Mouse (Mus musculus) embryonic facial prominence, embryonic 10.5 days (tissue): ENCODE data around the gene Cisd2. TPM values are rescaled to one million over a fixed set of nuclear protein-coding genes. Genes with fewer than 3 reads are reported as not detected.

Experiments used
- DNase-seq: peaks from one replicate; pipeline ENCODE4 v3.0.0-alpha.2; 2017; ENCODE audit warnings: low spot score
- H3K27ac ChIP-seq: fragments of 300-500 bp; sonication (generic); replicated peaks from 2 replicates; pipeline ENCODE4 v1.5.1; 2016; ENCODE audit warnings: mild to moderate bottlenecking
- H3K27me3 ChIP-seq: fragments of 300-500 bp; sonication (generic); replicated peaks from 2 replicates; pipeline ENCODE4 v1.6.1; 2016; ENCODE audit warnings: low read depth, mild to moderate bottlenecking; ENCODE audit not compliant: poor library complexity, severe bottlenecking
- H3K36me3 ChIP-seq: fragments of 300-500 bp; sonication (generic); replicated peaks from 2 replicates; pipeline ENCODE4 v1.6.1; 2016; ENCODE audit warnings: mild to moderate bottlenecking, moderate library complexity
- H3K4me1 ChIP-seq: fragments of 300-500 bp; sonication (generic); 2 replicates; pipeline ENCODE4 v1.6.1; 2016
- H3K4me3 ChIP-seq: fragments of 300-500 bp; sonication (generic); 2 replicates; pipeline ENCODE4 v1.5.1; 2016; ENCODE audit warnings: mild to moderate bottlenecking, moderate library complexity
- H3K9me3 ChIP-seq: fragments of 300-500 bp; sonication (generic); 2 replicates; pipeline ENCODE4 v1.6.1; 2016; ENCODE audit warnings: mild to moderate bottlenecking
- WGBS: fragments of 180-500 bp; shearing (Covaris S2); methylation state at CpG from one replicate; pipeline ENCODE4 v1.1.7; 2016; 5-methylcytosine and 5-hydroxymethylcytosine counted together
- polyA plus RNA-seq: library from polyadenylated mRNA; unstranded; fragments of >200 nt; fragmentation: Nextera tagmentation; extraction: Ambion mirVana; gene quantifications from 2 replicates; pipeline ENCODE4 v1.2.1, GENCODE M21; 2016

Gene Cisd2
- 74.9 and 81.1 TPM in 2 replicates for polyA plus RNA-seq

DNA sequence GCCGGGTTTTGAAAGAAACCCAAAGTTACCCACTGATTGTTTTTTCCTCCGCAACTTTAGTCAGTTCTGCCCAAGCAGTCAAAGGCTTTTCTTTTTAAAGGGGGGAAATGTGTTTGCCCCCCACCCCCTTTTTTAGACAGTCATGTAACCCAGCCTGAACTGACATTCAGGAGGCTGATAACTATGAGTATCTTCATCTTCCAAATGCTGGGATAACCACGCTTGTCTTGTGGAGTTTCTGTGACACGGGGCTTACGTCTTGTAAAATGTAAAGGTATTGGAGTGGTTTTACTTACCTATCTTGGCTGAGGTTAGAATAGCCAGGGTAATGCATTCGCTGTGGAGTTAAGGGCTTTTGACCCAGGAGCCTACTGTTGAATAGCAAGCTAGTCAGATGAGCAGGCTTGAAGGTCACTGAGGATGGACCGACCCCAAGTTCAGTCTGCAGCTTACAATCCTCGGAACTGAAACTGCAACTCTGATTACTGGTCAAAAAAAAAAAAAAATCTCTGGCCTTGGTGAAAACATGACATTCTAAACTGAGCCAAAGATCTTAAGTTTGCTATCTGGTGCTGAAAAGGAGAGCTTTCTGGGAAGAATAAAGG, at the start of gene Cisd2:
Gene Cisd2, minus strand, starts transcription at position 318 of the 605 bp plus-strand sequence.
- H3K27ac ChIP-seq = peak within 1 kb of the TSS; percentile 98
- DNase-seq = no peak
- H3K4me3 ChIP-seq = peak within 1 kb of the TSS; percentile 79
- H3K4me1 ChIP-seq = peaks cover 24% of the 10 kb centered on the region
- H3K9me3 ChIP-seq = no peaks in the 10 kb centered on the region
- 7% methylated on average over 8 of the region's 8 CpGs for WGBS
- H3K27me3 ChIP-seq = no peaks in the 10 kb centered on the region
- peaks cover 4% of the 10 kb centered on the region; the same call in 1 of the 2 replicates for H3K36me3 ChIP-seq

DNA sequence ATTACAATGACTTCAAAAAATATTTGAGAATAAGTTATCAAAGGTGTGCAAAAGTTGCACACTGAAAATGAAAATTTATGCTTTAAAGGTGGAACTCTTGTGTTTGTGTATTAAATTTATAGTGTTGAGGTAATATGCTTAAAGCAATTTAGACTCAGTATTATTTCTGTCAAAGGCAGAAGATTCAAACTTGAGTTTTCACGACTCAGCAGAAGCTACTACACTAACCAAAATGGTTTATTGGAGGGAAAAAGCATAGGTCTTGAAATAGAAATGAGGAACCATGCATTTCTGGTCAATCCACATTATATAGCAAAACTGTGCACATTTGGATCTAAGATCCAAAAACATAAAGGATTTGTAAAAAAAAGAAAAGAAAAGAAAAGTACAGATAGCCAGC, 47.1 kb upstream of the Cisd2 start:
- H3K27me3 ChIP-seq = no peaks in the 10 kb centered on the region
- H3K36me3 ChIP-seq = peaks cover 17% of the 10 kb centered on the region
- H3K9me3 ChIP-seq = no peaks in the 10 kb centered on the region
- 83% methylated on average over 1 of the region's 1 CpGs for WGBS
- no peak for DNase-seq
- no peaks in the 10 kb centered on the region for H3K4me1 ChIP-seq
- H3K4me3 ChIP-seq = no peak overlapping the region
- H3K27ac ChIP-seq = no peak overlapping the region

DNA sequence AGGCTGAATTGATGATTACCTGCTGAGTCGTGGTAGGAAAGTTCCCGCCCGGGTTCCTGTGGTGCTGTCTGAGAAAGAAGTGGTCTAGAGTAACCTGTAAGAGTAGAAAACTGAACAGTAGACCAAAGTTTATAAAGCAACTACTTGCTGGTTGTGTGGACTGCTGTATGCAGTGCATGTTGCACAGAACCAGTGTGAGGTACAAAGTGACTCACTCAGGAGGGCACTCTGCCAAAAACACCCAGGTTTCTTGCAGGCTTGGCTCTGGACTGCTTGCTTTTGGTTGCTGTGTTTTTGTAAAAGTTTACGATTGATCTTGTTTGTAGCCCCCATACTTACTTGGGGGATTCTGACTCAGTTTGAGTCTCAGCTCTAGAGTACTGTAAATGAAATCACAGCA, 46.2 kb upstream of the Cisd2 start:
- H3K27ac ChIP-seq = no peak overlapping the region
- 52% methylated on average over 4 of the region's 4 CpGs for WGBS
- peaks cover 23% of the 10 kb centered on the region for H3K36me3 ChIP-seq

DNA sequence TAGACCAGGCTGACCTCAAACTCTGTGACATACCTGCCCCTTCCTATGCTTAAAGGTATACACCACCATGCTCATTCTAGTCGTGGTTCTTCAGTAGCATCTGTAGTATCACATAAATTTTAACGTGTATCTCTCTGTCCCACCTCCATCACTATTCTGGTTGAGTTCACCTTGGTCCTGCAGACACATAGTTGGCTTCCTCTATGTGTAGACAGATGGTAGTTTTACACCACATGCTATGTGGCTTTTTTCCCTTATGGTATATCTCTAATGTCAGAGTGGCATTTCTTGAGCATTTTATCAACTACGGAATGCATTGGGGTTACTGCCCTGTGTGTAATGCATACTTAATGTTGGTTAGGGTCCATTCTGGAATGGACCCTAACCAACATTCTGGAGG, 45.4 kb upstream of the Cisd2 start:
- no peak for DNase-seq
- Histone ChIP-seq H3K4me1 (no peaks in the 10 kb centered on the region), H3K27me3 (no peaks in the 10 kb centered on the region), H3K27ac (no peak overlapping the region), H3K9me3 (no peaks in the 10 kb centered on the region), H3K36me3 (peaks cover 31% of the 10 kb centered on the region), H3K4me3 (no peak overlapping the region)
- 56% methylated on average over 3 of the region's 3 CpGs for WGBS

More for the DNA sequence above, 46.2 kb upstream of the Cisd2 start:
- Histone ChIP-seq H3K27me3 (no peaks in the 10 kb centered on the region), H3K4me3 (no peak overlapping the region), H3K4me1 (no peaks in the 10 kb centered on the region), H3K9me3 (no peaks in the 10 kb centered on the region)
- no peak for DNase-seq

DNA sequence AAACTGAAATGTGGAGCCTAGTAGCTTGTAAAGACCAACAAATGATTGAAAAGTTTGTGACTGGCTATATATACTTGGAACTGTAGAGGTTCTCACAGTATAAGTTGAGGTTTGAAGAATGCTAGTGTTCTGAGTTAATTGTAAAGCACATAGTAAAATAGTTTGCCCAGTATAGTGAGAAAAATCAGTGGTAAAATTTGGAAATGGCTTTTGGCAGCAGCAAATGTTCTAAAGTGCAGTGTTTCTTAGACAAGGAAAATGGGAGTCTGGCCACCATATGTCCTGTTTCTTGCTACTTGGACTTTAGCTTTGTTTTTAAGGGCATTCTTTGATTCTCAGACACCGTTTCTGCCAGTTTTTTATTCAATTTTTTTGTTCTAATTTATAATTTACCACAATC, 44.7 kb upstream of the Cisd2 start:
- WGBS = 83% methylated on average over 1 of the region's 1 CpGs
- Histone ChIP-seq H3K27me3 (no peaks in the 10 kb centered on the region), H3K36me3 (peaks cover 38% of the 10 kb centered on the region), H3K4me1 (no peaks in the 10 kb centered on the region), H3K4me3 (no peak overlapping the region), H3K27ac (no peak overlapping the region), H3K9me3 (no peaks in the 10 kb centered on the region)
- DNase-seq = no peak

DNA sequence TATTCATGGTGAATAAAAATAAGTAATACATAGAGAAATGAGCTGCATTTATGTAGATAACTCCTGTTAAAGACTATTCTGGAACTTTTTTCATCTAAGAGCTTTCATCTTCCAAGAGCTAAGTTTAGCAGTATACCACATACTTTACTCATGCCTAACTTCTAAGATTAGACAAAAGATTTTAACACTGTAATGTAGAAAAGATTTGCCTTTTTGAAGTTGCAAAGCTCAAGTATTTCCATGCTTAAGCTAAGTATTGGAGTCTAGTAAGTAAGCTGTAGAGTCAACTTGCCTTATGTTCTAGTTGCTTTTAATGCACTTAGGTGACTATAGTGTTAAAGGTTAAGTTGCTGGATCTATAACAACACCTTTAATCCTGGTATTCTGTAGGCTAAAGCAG, 35.3 kb upstream of the Cisd2 start:
- Histone ChIP-seq H3K4me1 (no peaks in the 10 kb centered on the region), H3K4me3 (no peak overlapping the region), H3K27ac (no peak overlapping the region), H3K36me3 (peaks cover 99% of the 10 kb centered on the region), H3K9me3 (no peaks in the 10 kb centered on the region), H3K27me3 (no peaks in the 10 kb centered on the region)
- no peak for DNase-seq

DNA sequence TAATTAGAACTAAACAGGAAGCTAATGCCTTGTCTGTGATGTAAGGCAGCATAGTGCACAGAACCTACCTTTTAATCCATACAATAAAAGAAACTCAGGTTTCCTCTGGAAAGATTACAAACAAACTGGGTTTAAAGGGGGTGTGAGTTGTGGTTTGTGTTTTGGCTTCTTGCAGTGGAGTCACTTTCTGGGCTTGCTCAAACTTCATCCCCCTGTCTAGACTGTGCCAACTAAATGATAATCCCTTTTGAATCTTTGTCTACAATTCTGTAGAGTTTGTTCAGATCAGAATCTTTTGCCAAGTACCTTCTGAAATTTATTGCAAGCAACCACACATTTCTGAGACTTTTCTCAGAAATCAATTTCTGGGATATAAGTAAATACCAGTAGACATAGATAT, 21.2 kb upstream of the Cisd2 start:
- Histone ChIP-seq H3K27me3 (no peaks in the 10 kb centered on the region), H3K4me3 (no peak overlapping the region), H3K9me3 (no peaks in the 10 kb centered on the region), H3K27ac (no peak overlapping the region), H3K4me1 (peaks cover 17% of the 10 kb centered on the region), H3K36me3 (peaks cover 89% of the 10 kb centered on the region)
- no peak for DNase-seq

DNA sequence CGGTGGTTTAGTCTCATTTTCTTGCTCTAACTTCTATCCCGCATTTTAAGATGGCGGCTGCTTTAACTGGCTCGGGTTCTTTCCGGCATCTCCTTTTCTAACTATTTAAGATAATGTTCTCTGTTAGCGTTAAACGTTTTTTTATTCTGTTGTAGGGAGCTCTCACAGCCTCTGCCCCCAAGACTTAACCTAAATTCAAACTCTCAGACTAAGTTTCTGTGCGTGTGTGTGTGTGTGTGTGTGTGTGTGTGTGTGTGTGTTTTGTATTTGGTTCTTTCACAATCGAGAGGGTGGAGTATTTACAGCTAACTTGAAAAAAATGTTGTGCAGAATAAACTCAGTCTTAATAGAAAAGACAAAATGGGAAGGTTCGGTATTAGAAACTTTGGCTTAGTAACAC, 16.9 kb upstream of the Cisd2 start:
- DNase-seq = no peak
- H3K27me3 ChIP-seq = no peaks in the 10 kb centered on the region
- H3K9me3 ChIP-seq = no peaks in the 10 kb centered on the region
- H3K36me3 ChIP-seq = peaks cover 54% of the 10 kb centered on the region
- H3K4me1 ChIP-seq = peaks cover 23% of the 10 kb centered on the region
- WGBS = 63% methylated on average over 10 of the region's 10 CpGs
- no peak overlapping the region for H3K27ac ChIP-seq
- H3K4me3 ChIP-seq = peak overlapping the region; percentile 81

DNA sequence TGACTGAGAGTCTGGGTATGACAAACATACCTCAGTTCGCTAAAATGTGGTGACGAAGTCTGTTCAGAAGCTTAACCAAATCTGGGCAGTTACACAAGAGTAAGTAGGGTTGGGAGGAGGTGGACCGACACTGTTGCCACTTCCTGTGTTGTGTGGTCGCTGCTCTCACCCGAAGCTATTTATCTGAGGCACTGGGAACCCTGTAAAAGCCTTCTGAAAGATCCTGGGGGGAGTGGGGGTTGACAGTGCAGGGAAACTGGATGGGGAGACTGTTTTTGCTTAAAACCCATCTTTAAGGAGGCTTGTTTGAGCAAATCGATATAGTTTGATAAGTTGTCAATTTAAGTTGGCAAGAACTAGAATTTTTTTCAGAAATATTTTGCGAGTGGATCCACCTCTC, 16.5 kb upstream of the Cisd2 start:
- Histone ChIP-seq H3K4me1 (peaks cover 23% of the 10 kb centered on the region), H3K4me3 (peak overlapping the region; percentile 81), H3K9me3 (no peaks in the 10 kb centered on the region), H3K36me3 (peaks cover 52% of the 10 kb centered on the region), H3K27me3 (no peaks in the 10 kb centered on the region), H3K27ac (0 out of 2 replicates have a peak overlapping the region, but pooled peaks have one; percentile 100)
- peak; percentile 14 for DNase-seq
- WGBS = 29% methylated on average over 7 of the region's 7 CpGs

DNA sequence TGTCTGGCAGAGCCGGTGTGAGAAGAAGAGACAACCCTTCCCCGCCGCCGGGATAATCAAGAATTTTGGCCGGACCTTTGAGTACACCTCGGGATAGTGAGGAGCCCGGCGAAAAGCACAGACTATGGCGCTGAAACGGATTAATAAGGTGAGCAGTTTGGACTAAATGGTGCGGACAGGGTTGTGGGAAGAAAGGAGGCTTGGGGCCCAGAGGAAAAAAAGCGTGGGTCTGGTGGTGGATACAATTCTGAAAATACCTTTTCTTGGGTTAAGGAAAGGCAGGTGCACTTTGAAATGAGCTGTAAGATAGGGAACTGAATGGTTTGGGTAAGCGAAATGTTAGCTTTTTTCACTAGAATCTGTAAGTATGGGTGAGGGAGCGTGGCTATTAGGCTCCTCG, 15.9 kb upstream of the Cisd2 start:
- Histone ChIP-seq H3K4me1 (peaks cover 23% of the 10 kb centered on the region), H3K27me3 (no peaks in the 10 kb centered on the region), H3K4me3 (peak overlapping the region; percentile 81), H3K27ac (peak overlapping the region; percentile 100), H3K9me3 (no peaks in the 10 kb centered on the region), H3K36me3 (peaks cover 46% of the 10 kb centered on the region)
- whole genome bisulfite sequencing = 5% methylated on average over 15 of the region's 15 CpGs
- DNase-seq = no peak

DNA sequence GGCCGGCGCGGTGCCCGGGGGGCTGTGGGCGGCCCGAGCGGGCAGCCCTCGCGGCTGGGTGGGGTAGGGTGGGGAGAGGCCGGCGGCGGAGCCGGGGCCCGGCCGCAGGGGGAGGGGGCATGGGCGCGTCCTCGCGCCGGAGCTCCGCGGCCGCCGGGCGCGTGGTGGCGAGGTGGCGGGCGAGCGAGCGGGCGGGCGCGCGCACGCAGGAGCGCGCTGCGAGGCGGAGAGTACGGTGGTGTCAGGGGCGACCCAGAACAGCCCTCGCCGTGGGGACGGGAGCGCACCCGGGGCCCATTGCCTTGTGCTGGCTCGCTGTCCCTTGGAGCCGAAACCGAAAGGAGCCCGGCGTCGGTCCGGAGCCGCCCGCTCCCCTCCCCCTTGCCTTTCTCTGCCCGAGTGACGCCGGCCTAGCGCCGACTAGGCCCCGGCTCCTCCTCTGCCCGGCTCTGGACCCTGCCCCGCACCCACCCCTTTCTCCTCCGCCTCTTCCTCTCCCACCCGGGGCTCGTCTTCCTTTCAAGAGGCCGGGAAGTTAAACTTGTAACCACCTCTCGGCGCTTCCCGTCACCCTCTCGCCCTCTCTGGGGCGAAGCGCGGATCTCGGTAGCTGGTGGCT, 15.3 kb upstream of the Cisd2 start:
- under 1% methylated on average over 76 of the region's 76 CpGs for WGBS
- peaks cover 40% of the 10 kb centered on the region for H3K36me3 ChIP-seq
- peak; percentile 86 for DNase-seq
- H3K27me3 ChIP-seq = no peaks in the 10 kb centered on the region
- H3K4me1 ChIP-seq = peaks cover 23% of the 10 kb centered on the region
- H3K9me3 ChIP-seq = no peaks in the 10 kb centered on the region
- peak overlapping the region; percentile 100 for H3K27ac ChIP-seq
- peak overlapping the region; percentile 81 for H3K4me3 ChIP-seq

DNA sequence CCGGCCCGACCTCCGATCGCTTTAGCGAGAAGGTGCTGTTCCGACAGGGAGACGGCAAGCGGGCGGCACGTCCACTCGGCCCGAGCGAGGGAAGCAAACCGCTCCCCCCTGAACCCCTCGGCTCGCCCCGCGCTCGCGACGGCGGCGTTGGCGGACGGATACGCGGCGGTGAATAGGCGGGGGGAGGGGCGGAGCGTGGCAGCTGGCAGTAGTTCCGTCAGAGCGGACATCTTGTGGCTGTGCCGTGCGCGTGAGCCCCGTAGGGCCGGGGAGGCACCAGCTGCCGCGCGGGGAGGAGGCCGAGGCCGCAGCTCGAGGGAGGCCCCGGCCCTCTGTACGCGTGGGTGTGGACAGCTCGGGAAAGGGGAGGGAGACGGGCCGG, 14.8 kb upstream of the Cisd2 start:
- Histone ChIP-seq H3K4me3 (peak overlapping the region; percentile 81), H3K27ac (peak overlapping the region; percentile 100), H3K36me3 (peaks cover 35% of the 10 kb centered on the region), H3K27me3 (no peaks in the 10 kb centered on the region), H3K4me1 (peaks cover 23% of the 10 kb centered on the region), H3K9me3 (no peaks in the 10 kb centered on the region)
- peak; percentile 95 for DNase-seq
- WGBS = under 1% methylated on average over 49 of the region's 50 CpGs

DNA sequence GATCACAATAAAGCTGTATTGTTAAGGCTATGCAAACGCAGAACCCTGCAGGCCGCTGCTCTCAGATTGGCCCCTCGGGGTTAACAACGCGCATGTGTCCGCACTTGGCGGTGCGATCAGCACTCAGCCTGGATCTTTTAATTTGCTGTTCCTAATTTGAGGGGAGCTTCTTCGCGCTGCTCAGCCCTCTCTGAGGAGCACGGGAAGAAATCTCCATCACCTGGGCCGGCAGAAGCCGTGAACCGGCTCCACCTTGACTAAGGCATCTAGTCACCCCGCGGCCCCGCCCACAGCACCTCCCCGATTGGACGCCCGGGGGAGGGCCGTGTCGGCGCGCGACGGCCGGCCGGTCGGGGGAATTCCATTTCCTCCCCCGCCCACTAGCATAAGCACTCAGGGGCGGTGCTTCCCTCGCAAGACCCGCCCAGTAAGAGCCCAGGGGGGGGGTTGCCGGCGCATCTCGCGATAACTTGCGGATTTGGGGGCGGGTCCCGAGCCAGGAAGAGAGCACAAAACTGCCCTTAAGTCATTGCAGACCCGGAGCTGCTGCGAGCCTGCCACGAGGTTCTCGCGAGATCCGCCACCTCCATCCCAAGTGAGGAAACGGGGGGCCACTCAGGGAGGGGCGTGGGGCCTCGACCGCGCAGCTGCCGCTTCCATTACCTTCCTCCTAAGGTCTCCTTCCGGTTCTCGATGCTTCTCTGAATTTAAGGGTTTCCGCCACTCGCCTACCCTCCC, 14.2 kb upstream of the Cisd2 start, which contains the start of gene Ube2d3:
Gene Ube2d3, plus strand, starts transcription at position 392 of the 738 bp plus-strand sequence.
- 0% methylated on average over 56 of the region's 56 CpGs for WGBS
- peak within 1 kb of the TSS; percentile 100 for H3K27ac ChIP-seq
- H3K4me1 ChIP-seq = peaks cover 23% of the 10 kb centered on the region
- H3K27me3 ChIP-seq = no peaks in the 10 kb centered on the region
- DNase-seq = peak; percentile 100
- H3K9me3 ChIP-seq = no peaks in the 10 kb centered on the region
- H3K36me3 ChIP-seq = peaks cover 33% of the 10 kb centered on the region
- peak within 1 kb of the TSS; percentile 81 for H3K4me3 ChIP-seq
